Mouse (Mus musculus) limb, embryonic 13.5 days (tissue): Measurements from ENCODE around the gene Plekhn1. TPM values are rescaled to one million over a fixed set of nuclear protein-coding genes. Genes with fewer than 3 reads are reported as not detected.

Experiments
- ATAC-seq: fragments of 200-750 bp; cut with Nextera tagmentation; 2 replicates; pipeline ENCODE4 v1.8.0; 2017; ENCODE audit warnings: low read depth, moderate number of reproducible peaks, moderate TSS enrichment; ENCODE audit not compliant: low FRiP score
- H3K27ac ChIP-seq: fragments of 300-500 bp; sonication (generic); 2 replicates; pipeline ENCODE4 v1.5.1; 2015; ENCODE audit warnings: inconsistent platforms, mild to moderate bottlenecking, moderate library complexity
- H3K27me3 ChIP-seq: fragments of 300-500 bp; sonication (generic); 2 replicates; pipeline ENCODE4 v1.6.1; 2015; ENCODE audit warnings: mild to moderate bottlenecking, inconsistent platforms
- H3K36me3 ChIP-seq: fragments of 300-500 bp; sonication (generic); 2 replicates; pipeline ENCODE4 v1.6.1; 2015; ENCODE audit warnings: inconsistent platforms, mild to moderate bottlenecking, moderate library complexity
- H3K4me1 ChIP-seq: fragments of 300-500 bp; sonication (generic); 2 replicates; pipeline ENCODE4 v1.6.1; 2015; ENCODE audit warnings: inconsistent platforms
- H3K4me2 ChIP-seq: fragments of 300-500 bp; sonication (generic); replicated peaks from 2 replicates; pipeline ENCODE4 v1.6.1; 2015; ENCODE audit warnings: inconsistent platforms, mild to moderate bottlenecking, moderate library complexity
- H3K4me3 ChIP-seq: fragments of 300-500 bp; sonication (generic); 2 replicates; pipeline ENCODE4 v1.5.1; 2015; ENCODE audit warnings: moderate library complexity, mild to moderate bottlenecking, inconsistent platforms
- H3K9ac ChIP-seq: fragments of 300-500 bp; sonication (generic); 2 replicates; pipeline ENCODE4 v1.6.1; 2015; ENCODE audit warnings: mild to moderate bottlenecking, inconsistent platforms
- H3K9me3 ChIP-seq: fragments of 300-500 bp; sonication (generic); 2 replicates; pipeline ENCODE4 v1.6.1; 2016; ENCODE audit warnings: inconsistent platforms
- WGBS: fragments of 180-500 bp; shearing (Covaris S2); methylation state at CpG from one replicate; pipeline ENCODE4 v1.1.7; 2015; 5-methylcytosine and 5-hydroxymethylcytosine counted together
- polyA plus RNA-seq: library from polyadenylated mRNA; unstranded; fragments of >200 nt; fragmentation: Nextera tagmentation; extraction: Ambion mirVana; gene quantifications from 2 replicates; pipeline ENCODE4 v1.2.1, GENCODE M21; 2015

Gene Plekhn1
- 24.6 and 24.9 TPM in 2 replicates for polyA plus RNA-seq

DNA sequence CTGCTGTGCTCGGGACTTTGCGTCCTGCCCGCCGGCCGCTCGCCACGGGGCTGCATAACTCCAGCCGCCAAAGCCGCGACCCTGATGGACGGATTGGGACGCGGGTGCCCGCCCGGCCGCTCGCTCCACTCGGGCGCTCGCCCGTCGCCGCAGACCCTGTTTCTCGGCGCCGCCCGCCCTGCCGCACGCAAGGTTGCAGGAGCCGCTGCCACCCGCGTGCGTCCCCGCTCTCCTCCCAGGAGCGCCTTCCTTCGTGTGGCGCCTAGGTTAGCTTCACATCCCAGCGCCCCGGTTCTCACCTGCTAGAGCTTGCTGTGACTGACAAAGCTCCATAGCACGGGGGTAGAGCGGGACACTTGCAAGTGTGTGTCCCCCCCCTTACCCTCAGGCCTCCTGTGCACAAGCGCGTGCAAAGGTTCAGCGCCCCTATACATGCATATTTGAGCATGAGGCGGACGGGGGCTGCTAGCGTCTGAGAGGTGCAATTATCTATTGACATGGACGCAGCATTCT, at the start of gene Plekhn1:
Gene Plekhn1, minus strand, starts transcription at position 157 of the 513 bp plus-strand sequence.
- Histone ChIP-seq H3K4me1 (peaks cover 15% of the 10 kb centered on the region), H3K9ac (peak within 1 kb of the TSS; percentile 85), H3K27ac (peak within 1 kb of the TSS; percentile 88), H3K27me3 (no peaks in the 10 kb centered on the region), H3K4me3 (peak within 1 kb of the TSS; percentile 90), H3K4me2 (peak within 1 kb of the TSS; percentile 94), H3K9me3 (no peaks in the 10 kb centered on the region), H3K36me3 (peaks cover 61% of the 10 kb centered on the region)
- peak; percentile 28; the same call in 1 of the 2 replicates for ATAC-seq
- under 1% methylated on average over 38 of the region's 48 CpGs for WGBS

DNA sequence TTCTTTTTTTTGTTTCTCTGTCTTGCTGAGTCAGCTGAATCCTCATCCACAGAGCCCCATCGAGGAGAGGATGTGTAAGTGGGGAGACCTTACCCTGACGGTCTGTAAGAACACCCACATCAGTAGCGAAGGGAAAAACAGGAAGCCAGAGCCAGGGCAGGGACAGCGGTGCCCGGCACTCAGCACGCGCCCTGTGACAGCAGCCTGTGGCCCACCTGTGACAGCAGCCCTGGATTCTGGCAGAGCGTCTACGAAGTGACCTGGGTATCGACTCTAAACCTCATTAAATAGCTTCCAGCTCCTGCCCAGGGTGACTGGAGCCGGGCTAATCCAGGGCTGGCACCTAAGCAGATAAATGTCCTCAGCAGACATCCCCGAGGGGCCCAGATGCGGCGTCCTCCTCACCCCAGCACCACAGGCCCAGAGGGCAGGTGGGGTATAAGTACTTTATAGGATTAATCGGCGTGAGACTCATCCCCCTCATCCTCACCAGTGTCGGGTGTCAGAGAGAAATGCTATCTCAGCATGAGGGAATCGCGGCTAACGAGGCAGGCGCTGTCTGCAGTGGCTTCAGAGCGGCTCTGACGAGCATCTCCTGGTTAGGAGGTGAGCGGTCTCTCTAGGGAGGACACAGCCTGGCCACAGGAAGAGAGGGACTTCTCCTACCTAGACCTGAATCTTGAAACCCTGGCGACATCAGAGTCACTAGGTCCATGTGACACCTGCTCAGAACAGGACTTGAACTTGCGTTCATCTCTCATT, 20.6 kb upstream of the Plekhn1 start, which contains the start of gene Samd11:
Gene Samd11, minus strand, starts transcription at position 580 of the 762 bp plus-strand sequence.
- peak within 1 kb of the TSS; percentile 45; the same call in 1 of the 2 replicates for H3K9ac ChIP-seq
- 3% methylated on average over 26 of the region's 26 CpGs for WGBS
- no peak within 1 kb of the TSS for H3K27ac ChIP-seq
- no peak for ATAC-seq
- peak within 1 kb of the TSS; percentile 29 for H3K4me3 ChIP-seq
- no peaks in the 10 kb centered on the region for H3K9me3 ChIP-seq
- H3K4me1 ChIP-seq, result peaks cover 14% of the 10 kb centered on the region
- H3K27me3 ChIP-seq, result peaks cover 47% of the 10 kb centered on the region
- H3K4me2 ChIP-seq, result peak within 1 kb of the TSS; percentile 54
- no peaks in the 10 kb centered on the region for H3K36me3 ChIP-seq

DNA sequence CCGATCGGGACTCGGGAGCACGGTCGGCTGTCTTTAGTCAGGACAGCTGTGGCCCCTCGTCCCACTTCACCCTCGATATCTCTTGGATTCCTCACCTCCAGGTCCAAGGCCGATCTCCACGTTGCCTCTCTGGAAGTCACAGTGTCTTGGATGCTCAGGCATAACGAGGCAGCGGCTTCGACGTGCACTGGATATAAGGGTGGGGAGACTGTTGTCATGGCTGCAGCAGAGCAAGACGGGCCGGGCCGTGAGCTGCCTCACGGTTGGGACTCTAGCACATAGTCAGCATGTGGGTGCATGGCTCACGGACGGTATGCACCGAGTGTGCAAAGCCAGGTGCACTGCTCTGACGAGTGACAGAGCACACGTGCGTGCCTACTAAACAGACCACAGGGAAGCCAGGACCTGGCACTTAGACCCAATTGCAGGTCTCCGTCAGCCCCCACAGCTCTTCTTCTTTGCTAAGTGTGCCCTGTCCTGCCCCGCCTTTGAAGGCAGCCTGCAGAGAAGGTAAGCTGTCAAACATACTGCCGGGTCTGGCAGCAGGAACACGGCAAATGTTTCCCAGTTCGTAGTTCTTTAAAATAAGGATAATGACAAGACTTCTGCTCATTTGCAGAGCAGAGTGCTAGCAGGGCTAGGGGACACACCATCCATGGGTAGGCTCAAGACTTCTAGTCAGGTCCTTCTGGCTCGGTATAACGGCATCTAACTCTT, 19.9 kb upstream of the Plekhn1 start:
- peaks cover 14% of the 10 kb centered on the region for H3K4me1 ChIP-seq
- H3K4me2 ChIP-seq, result peak overlapping the region; percentile 54
- H3K4me3 ChIP-seq, result peak overlapping the region; percentile 29
- no peak overlapping the region for H3K27ac ChIP-seq
- H3K27me3 ChIP-seq, result peaks cover 49% of the 10 kb centered on the region
- H3K9me3 ChIP-seq, result no peaks in the 10 kb centered on the region
- H3K9ac ChIP-seq, result no peak overlapping the region
- WGBS, result 2% methylated on average over 30 of the region's 30 CpGs
- peaks cover 1% of the 10 kb centered on the region for H3K36me3 ChIP-seq
- ATAC-seq, result peak; percentile 57

DNA sequence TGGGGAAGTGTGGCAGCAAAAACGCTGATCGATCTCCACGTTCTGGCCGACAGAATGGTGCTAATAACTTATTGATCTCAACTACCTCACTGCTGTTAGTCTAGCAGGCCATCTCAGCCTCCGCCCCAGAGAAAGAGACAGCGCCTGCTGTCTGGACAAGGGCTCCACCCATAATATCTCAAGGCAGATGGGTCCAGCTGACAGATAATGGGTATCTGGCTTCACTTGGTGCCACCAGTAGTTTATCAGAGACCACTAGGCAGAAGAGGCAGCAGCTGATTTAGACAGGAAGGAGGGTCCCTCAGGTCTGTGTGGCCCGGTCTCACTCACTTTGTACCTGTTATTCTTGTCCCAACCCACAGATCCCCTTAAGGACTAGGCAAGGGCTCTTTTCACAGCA, 18.4 kb upstream of the Plekhn1 start:
- Histone ChIP-seq H3K36me3 (peaks cover 16% of the 10 kb centered on the region), H3K4me3 (no peak overlapping the region), H3K9ac (no peak overlapping the region), H3K27me3 (peaks cover 49% of the 10 kb centered on the region), H3K27ac (no peak overlapping the region), H3K4me2 (no peak overlapping the region), H3K4me1 (peaks cover 14% of the 10 kb centered on the region), H3K9me3 (no peaks in the 10 kb centered on the region)
- ATAC-seq, result no peak
- WGBS, result 45% methylated on average over 7 of the region's 7 CpGs

DNA sequence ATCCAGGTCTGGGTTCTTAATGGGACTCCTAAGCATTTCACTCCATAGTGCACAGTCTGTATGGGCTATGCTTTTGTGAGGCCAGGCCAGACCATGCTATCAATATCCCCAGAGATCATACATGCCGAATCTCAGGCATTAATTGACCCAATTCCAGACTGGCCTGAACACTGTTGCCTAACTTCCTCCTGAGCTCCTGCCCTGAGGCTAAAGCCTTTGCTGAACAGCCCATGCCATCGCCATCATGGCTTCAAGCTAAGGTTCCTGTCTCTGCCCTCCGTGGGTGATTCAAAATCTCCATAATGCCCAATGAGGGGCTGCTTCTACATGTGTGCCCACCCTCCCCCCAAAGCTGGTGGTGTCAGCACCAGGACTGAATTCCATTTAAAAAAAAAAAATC, 18.0 kb upstream of the Plekhn1 start:
- WGBS, result 46% methylated on average over 3 of the region's 3 CpGs

DNA sequence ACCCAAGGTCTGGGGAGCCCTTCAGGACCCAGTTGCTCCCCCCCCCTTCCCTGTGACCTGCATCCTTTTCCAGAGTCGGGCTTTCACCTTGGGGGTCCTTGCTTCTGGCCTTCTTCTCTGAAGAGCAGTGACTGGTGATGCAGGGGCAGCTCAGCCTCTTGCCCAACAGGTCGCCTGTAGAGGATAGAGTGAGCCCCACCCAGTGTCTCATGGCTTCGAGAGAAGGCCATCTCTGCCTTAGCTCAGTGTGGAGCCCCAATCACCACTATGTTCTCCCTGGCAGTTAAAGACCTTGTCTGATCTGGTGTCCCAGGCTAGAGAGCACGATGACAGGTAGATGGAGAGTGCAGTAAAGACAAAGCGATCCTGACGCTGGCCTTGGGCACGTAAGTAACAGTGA, 17.5 kb upstream of the Plekhn1 start:
- Histone ChIP-seq H3K9ac (no peak overlapping the region), H3K36me3 (peaks cover 25% of the 10 kb centered on the region), H3K27ac (no peak overlapping the region), H3K9me3 (no peaks in the 10 kb centered on the region), H3K4me2 (no peak overlapping the region), H3K4me3 (no peak overlapping the region), H3K27me3 (peaks cover 49% of the 10 kb centered on the region), H3K4me1 (peaks cover 14% of the 10 kb centered on the region)
- WGBS, result 29% methylated on average over 7 of the region's 7 CpGs
- ATAC-seq, result no peak

More for the DNA sequence above, 18.0 kb upstream of the Plekhn1 start:
- H3K9me3 ChIP-seq, result no peaks in the 10 kb centered on the region
- no peak overlapping the region for H3K4me2 ChIP-seq
- peaks cover 14% of the 10 kb centered on the region for H3K4me1 ChIP-seq
- H3K27ac ChIP-seq, result no peak overlapping the region
- H3K36me3 ChIP-seq, result peaks cover 20% of the 10 kb centered on the region
- H3K27me3 ChIP-seq, result peaks cover 49% of the 10 kb centered on the region
- no peak overlapping the region for H3K4me3 ChIP-seq
- H3K9ac ChIP-seq, result no peak overlapping the region
- no peak for ATAC-seq

DNA sequence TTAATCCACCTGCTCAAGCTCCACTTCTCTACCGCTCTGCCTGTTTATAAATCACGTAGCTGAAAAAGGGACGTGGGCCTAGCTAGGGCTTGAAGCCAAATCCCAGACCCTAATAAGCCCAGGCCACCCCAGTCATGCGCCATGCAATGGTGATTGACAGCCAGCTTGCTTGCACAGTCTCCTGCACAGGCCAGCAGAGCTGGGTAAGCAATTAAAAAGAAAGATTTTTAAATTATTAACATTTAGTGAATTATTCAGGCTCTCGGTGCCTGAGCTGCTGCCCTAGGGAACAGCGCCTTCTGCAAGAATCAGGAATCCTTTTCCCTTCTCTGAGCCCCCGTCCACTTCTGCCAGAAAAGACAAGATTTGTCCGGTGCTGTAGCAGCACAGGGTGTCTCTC, 16.4 kb upstream of the Plekhn1 start:
- peaks cover 14% of the 10 kb centered on the region for H3K4me1 ChIP-seq
- H3K36me3 ChIP-seq, result peaks cover 34% of the 10 kb centered on the region
- no peak overlapping the region for H3K4me3 ChIP-seq
- no peak overlapping the region for H3K27ac ChIP-seq
- H3K4me2 ChIP-seq, result no peak overlapping the region
- 70% methylated on average over 8 of the region's 8 CpGs for WGBS
- no peaks in the 10 kb centered on the region for H3K9me3 ChIP-seq
- no peak for ATAC-seq
- H3K27me3 ChIP-seq, result peaks cover 49% of the 10 kb centered on the region
- no peak overlapping the region for H3K9ac ChIP-seq

DNA sequence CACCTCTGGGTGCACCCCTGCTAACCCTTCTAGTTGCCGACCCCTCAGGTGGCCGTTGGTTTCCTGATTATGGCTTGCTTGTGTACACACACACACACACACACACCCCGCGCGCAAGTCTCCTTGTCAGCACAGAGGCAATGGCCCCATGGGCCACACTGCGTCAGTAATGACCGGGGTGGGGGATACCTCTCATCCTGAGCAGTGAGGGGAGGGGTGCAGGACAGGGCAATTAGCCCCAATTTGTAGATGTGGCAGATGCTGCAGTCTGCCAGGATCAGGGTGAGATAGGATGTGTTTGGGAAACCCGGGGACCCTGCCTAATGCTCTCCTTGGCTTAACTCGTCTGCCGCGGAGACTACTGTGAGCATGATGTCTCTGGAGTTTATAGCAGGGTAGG, 14.9 kb upstream of the Plekhn1 start:
- 0 out of 2 replicates have a peak, but pooled peaks have one; percentile 16 for ATAC-seq
- Histone ChIP-seq H3K27ac (no peak overlapping the region), H3K27me3 (peaks cover 37% of the 10 kb centered on the region), H3K4me2 (no peak overlapping the region), H3K9ac (peak overlapping the region; percentile 8; the same call in 1 of the 2 replicates), H3K4me1 (peaks cover 4% of the 10 kb centered on the region; the same call in 1 of the 2 replicates), H3K36me3 (peaks cover 48% of the 10 kb centered on the region), H3K9me3 (no peaks in the 10 kb centered on the region), H3K4me3 (no peak overlapping the region)
- WGBS, result 50% methylated on average over 11 of the region's 11 CpGs

DNA sequence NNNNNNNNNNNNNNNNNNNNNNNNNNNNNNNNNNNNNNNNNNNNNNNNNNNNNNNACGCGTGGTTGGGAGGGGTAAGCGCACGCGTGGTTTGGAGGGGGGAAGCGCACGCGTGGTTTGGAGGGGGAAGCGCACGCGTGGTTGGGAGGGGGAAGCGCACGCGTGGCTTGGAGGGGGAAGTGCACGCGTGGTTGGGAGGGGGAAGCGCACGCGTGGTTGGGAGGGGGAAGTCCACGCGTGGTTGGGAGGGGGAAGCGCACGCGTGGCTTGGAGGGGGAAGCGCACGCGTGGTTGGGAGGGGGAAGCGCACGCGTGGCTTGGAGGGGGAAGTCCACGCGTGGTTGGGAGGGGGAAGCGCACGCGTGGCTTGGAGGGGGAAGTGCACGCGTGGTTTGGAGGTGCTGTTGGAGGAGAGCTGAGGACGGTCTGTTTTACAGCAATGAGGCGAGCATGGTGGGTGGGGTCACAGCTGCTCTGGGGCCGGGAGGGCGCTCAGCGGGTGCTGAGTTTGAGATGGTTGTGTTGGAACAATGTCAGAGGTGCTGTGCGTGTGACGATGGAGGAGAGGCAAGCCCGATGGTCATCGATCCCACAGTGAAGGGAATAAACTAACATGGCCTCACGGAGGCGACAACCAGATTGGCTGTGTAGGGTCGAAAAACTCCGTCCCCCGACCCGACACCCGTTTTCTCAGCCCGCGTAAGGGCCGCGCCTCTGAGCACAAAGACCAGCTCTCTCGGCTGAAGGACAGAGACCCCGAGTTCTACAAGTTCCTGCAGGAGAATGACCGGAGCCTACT, 2.2 kb upstream of the Plekhn1 start:
- no peaks in the 10 kb centered on the region for H3K27me3 ChIP-seq
- WGBS, result 22% methylated on average over 57 of the region's 60 CpGs
- peaks cover 61% of the 10 kb centered on the region for H3K36me3 ChIP-seq
- H3K4me2 ChIP-seq, result peak overlapping the region; percentile 94
- H3K9ac ChIP-seq, result peak overlapping the region; percentile 77; the same call in 1 of the 2 replicates
- no peak for ATAC-seq
- peaks cover 15% of the 10 kb centered on the region for H3K4me1 ChIP-seq
- H3K27ac ChIP-seq, result no peak overlapping the region
- H3K4me3 ChIP-seq, result peak overlapping the region; percentile 90
- H3K9me3 ChIP-seq, result no peaks in the 10 kb centered on the region

DNA sequence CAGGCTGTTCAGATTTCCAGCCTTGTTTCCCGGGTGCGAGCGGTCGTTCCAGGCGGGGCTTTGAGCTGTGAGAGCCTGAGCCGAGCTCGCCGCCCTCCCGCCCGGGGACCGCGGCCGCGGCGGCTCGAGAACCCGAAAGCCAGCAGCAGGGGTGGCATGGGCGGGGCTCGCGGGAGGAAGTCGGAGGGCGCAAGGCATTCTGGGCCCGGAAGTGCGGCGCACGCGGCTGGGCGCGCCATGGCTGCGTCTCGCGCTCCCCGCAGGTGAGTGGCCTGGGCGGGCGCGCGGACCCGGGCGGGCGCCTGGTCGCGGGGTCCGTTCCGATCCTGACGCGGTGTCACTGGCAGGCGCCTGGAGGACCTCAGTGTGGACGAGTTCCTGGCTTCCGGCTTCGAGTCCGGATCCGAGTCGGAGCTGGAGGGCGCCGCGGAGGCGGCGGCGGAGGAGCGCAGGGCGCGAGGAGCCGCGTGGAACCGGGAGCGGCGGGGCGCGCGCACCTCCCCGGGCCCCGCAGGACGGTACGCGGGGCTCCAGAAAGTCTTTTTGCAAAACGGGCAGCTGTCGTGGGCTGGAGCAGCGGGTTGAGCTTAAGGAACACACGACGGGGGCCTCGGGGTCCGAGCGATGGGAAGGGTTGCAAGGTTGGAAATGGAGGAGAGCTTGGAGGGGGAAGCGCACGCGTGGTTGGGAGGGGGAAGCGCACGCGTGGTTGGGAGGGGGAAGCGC, 1.3 kb upstream of the Plekhn1 start, which contains the start of gene Noc2l:
Gene Noc2l, plus strand, starts transcription at position 203 of the 726 bp plus-strand sequence.
- ATAC-seq, result peak; percentile 92
- Histone ChIP-seq H3K36me3 (peaks cover 61% of the 10 kb centered on the region), H3K27ac (peak within 1 kb of the TSS; percentile 88), H3K4me1 (peaks cover 15% of the 10 kb centered on the region), H3K9ac (peak within 1 kb of the TSS; percentile 85), H3K9me3 (no peaks in the 10 kb centered on the region), H3K4me3 (peak within 1 kb of the TSS; percentile 90), H3K27me3 (no peaks in the 10 kb centered on the region), H3K4me2 (peak within 1 kb of the TSS; percentile 94)
- under 1% methylated on average over 90 of the region's 90 CpGs for WGBS

DNA sequence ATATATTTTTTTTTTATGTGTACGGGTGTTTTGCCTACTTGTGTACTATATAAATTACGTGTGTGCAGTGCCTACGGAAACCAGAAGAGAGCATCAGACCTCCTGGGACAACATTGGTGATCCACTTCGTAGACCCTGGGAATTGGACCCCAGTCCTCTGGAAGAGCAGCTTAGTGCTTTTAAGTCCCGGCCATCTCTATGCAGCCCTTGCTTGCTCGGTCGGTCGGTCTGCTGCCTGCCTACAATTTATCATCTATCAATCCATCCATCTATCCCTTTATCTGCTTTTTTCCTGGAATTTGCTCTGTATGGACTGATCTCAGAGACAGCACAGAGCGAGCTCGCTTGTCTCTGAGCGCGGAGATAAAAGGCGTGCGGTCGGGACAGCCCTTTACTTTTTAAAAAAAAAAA, 708 bp upstream of the Plekhn1 start:
- H3K4me2 ChIP-seq, result peak overlapping the region; percentile 94
- H3K9me3 ChIP-seq, result no peaks in the 10 kb centered on the region
- peaks cover 61% of the 10 kb centered on the region for H3K36me3 ChIP-seq
- H3K4me1 ChIP-seq, result peaks cover 15% of the 10 kb centered on the region
- peak overlapping the region; percentile 88; the same call in 1 of the 2 replicates for H3K27ac ChIP-seq
- H3K27me3 ChIP-seq, result no peaks in the 10 kb centered on the region
- ATAC-seq, result peak; percentile 17; the same call in 1 of the 2 replicates
- H3K4me3 ChIP-seq, result peak overlapping the region; percentile 90
- H3K9ac ChIP-seq, result peak overlapping the region; percentile 60
- under 1% methylated on average over 15 of the region's 15 CpGs for WGBS
